Mouse (Mus musculus): Measurements from ENCODE around the gene St6galnac5. TPM values are rescaled to one million over a fixed set of nuclear protein-coding genes. Genes with fewer than 3 reads are reported as not detected.

St6galnac5 gene
- polyA plus RNA-seq, 1 experiment from 2014 or later = 8.4 TPM

DNA sequence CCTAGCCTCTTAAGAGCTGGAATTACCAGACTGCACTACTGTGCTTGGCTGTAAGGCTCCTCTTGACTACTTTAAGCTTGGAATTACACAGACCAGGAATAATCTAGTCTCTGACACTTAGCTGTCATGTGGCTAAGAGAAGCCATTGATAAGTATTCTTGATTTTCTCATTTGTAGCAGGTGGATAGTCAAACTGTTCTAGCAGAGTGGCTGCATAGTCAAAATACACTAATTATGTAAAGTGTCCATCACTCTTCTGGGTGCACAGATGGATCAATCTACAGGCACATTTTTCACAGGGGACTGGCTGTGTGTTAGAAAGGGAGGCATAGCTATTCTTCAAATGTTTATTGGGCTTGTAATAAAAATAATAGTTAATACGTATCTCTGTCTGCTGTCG lies 8.7 kb upstream of the St6galnac5 start:
- no peaks in the 10 kb centered on the region for H3K9me3 ChIP-seq (replicated peaks; ENCODE audit: control insufficient read depth, low read length)
- no peak overlapping the region for H3K27ac ChIP-seq (ENCODE audit: low read depth, low read length)
- H3K36me3 ChIP-seq (ENCODE audit: control insufficient read depth, insufficient read depth, low read length) = no peaks in the 10 kb centered on the region
- H3K27me3 ChIP-seq (replicated peaks; ENCODE audit: control insufficient read depth, insufficient read depth, low read length) = no peaks in the 10 kb centered on the region
- H3K4me3 ChIP-seq (ENCODE audit: low read depth, low read length) = no peak overlapping the region
- no peaks in the 10 kb centered on the region for H3K4me1 ChIP-seq (ENCODE audit: control insufficient read depth, insufficient read depth, low read length)
- H3K4me2 ChIP-seq (ENCODE audit: low read length) = no peak overlapping the region
- ATAC-seq (peak; percentile 20; the same call in 1 of the 2 replicates), DNase-seq (ENCODE audit: low spot score) (no peak)
- WGBS = 87% methylated on average over 2 of the region's 2 CpGs
- no peak overlapping the region for H3K9ac ChIP-seq (ENCODE audit: low read length)

DNA sequence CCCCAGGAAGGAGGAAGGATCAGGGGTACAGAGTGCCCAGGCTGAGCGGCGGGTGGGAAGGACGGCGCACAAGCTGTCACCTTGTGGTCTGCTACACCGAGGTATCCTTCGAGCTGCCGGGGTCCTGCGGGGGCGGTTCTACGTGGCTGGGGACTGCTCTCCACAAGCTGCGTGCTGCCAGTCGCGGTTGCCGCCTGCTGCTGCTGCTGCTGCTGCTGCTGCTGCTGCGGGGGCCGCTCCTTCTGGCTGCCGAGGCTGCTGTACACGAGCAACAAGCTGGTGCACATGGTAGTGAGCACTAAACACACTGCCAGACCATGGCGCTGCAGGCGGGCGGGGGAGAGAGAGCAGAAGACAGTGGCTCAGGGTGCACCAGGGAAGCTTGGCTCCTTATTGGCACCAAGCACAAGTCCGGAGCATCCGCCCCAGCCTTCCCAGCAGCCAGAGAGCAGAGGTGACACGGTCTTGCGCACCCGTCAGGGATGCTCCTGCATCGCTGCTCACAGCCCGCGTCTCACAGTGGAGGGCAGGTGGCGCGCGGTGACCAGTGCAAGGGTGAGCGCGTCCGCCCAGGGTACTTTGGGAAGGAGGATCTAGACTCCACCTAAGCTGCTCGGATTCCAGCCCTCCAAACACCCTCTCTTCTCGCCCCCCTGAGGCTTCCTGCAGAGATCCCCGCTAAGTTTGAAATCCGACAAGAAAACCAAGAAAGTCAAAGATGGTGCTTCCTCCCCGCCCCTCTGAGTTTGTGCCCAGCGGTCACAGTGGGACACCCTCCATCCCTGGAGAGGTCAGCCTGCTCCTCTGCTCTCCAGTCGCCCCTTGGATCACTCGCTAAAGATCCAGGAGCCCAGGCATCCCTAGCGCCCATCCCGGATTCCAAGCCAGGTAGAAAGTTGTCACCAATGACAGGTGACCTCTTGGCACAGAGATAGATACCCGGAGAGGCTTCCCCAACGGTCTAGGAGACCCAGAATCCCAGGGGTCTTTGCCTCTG lies 770 bp downstream of the St6galnac5 start:
- H3K4me3 ChIP-seq (ENCODE audit: low read depth, low read length) = peak overlapping the region; percentile 51
- H3K9me3 ChIP-seq (replicated peaks; ENCODE audit: control insufficient read depth, low read length) = no peaks in the 10 kb centered on the region
- ATAC-seq = peak; percentile 72
- peak; percentile 69 for DNase-seq (ENCODE audit: low spot score)
- H3K27me3 ChIP-seq (replicated peaks; ENCODE audit: control insufficient read depth, insufficient read depth, low read length) = peaks cover 6% of the 10 kb centered on the region; the same call in 1 of the 2 replicates
- H3K4me2 ChIP-seq (ENCODE audit: low read length) = peak overlapping the region; percentile 97
- WGBS = under 1% methylated on average over 43 of the region's 47 CpGs
- H3K27ac ChIP-seq (ENCODE audit: low read depth, low read length) = 0 out of 2 replicates have a peak overlapping the region, but pooled peaks have one; percentile 9
- peaks cover 7% of the 10 kb centered on the region; the same call in 1 of the 2 replicates for H3K4me1 ChIP-seq (ENCODE audit: control insufficient read depth, insufficient read depth, low read length)
- peak overlapping the region; percentile 68 for H3K9ac ChIP-seq (ENCODE audit: low read length)
- no peaks in the 10 kb centered on the region for H3K36me3 ChIP-seq (ENCODE audit: control insufficient read depth, insufficient read depth, low read length)

DNA sequence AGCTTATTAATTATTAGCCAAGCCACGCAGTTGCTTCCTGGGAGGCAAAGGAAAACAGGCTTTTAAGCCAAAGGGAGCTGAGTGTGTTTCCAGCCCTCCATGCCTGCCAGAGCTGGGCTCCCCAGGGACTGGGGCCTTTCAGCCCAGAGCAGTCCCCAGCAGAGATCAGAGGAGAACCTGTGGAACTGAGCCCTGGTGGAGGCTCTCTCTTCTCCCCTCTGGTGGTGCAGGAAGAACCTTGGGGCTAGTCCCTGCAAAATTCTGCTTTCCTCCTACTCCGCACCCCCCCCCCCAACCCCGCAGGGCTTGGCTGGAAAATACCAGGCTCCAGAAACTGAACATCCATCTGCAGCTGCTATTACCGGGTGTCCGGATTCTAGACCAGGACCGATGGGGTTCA lies 1.6 kb downstream of the St6galnac5 start:
- Histone ChIP-seq H3K27me3 (replicated peaks; ENCODE audit: control insufficient read depth, insufficient read depth, low read length) (peaks cover 6% of the 10 kb centered on the region; the same call in 1 of the 2 replicates), H3K9me3 (replicated peaks; ENCODE audit: control insufficient read depth, low read length) (no peaks in the 10 kb centered on the region), H3K4me2 (ENCODE audit: low read length) (peak overlapping the region; percentile 97), H3K4me3 (ENCODE audit: low read depth, low read length) (peak overlapping the region; percentile 51), H3K27ac (ENCODE audit: low read depth, low read length) (no peak overlapping the region), H3K9ac (ENCODE audit: low read length) (peak overlapping the region; percentile 68; the same call in 1 of the 2 replicates), H3K36me3 (ENCODE audit: control insufficient read depth, insufficient read depth, low read length) (no peaks in the 10 kb centered on the region), H3K4me1 (ENCODE audit: control insufficient read depth, insufficient read depth, low read length) (peaks cover 7% of the 10 kb centered on the region; the same call in 1 of the 2 replicates)
- DNase-seq (ENCODE audit: low spot score) (peak; percentile 17), ATAC-seq (no peak)
- WGBS = 3% methylated on average over 6 of the region's 6 CpGs

DNA sequence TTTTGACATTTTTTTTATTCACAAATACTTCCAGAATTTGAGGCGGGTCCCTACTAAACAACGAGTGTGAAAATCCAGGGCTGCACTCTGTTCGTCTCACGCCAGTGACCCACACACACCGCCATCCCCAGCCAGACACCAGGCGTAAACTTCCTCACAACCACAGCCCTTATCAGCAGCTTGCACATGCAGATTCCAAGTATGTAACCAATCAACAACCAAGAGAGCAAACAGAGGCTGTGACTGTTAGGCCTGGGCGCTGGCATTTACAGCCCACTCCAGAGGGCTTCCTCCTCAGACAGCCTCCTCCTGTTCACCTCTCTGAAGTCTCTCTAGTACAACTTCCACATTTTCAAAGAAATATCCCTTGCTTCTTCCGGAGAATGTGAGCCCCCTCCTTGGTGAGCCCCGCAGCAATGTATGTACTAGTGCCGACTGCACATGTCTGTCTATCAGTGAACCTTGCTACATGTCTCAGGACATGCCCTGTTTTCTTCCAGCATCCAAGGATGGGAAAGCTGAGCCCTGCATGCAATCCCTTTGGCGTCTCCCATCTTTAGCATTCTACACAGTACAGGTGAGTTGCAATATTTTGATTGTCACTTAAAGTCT lies 2.5 kb downstream of the St6galnac5 start:
- Histone ChIP-seq H3K9me3 (replicated peaks; ENCODE audit: control insufficient read depth, low read length) (no peaks in the 10 kb centered on the region), H3K9ac (ENCODE audit: low read length) (no peak overlapping the region), H3K27ac (ENCODE audit: low read depth, low read length) (no peak overlapping the region), H3K4me1 (ENCODE audit: control insufficient read depth, insufficient read depth, low read length) (peaks cover 7% of the 10 kb centered on the region; the same call in 1 of the 2 replicates), H3K4me2 (ENCODE audit: low read length) (peak overlapping the region; percentile 33; the same call in 1 of the 2 replicates), H3K27me3 (replicated peaks; ENCODE audit: control insufficient read depth, insufficient read depth, low read length) (peaks cover 6% of the 10 kb centered on the region; the same call in 1 of the 2 replicates), H3K36me3 (ENCODE audit: control insufficient read depth, insufficient read depth, low read length) (no peaks in the 10 kb centered on the region), H3K4me3 (ENCODE audit: low read depth, low read length) (peak overlapping the region; percentile 51; the same call in 1 of the 2 replicates)
- no peak for DNase-seq (ENCODE audit: low spot score)
- ATAC-seq = no peak
- 83% methylated on average over 11 of the region's 11 CpGs for WGBS

DNA sequence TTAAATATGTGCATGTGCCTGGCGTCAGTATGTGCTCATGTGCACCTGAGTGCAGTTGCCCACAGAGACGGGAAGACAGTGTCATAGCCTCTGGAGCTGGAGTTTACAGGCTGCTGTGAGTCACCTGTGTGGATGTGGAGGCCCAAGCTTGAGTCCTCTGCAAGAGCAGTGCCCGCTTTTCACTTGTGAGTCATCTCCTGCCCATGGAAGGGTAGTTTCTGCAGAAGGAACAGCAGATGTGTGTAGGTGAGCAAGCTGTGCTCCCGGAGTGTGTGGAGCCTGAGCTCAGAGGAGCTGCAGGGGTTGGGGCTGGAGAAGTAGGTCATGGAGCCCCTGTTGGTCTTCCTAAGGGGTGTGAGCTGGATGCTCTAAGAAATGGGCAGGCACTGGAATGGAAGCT lies 10.7 kb downstream of the St6galnac5 start:
- Histone ChIP-seq H3K9ac (ENCODE audit: low read length) (no peak overlapping the region), H3K4me1 (ENCODE audit: control insufficient read depth, insufficient read depth, low read length) (no peaks in the 10 kb centered on the region), H3K9me3 (replicated peaks; ENCODE audit: control insufficient read depth, low read length) (no peaks in the 10 kb centered on the region), H3K27me3 (replicated peaks; ENCODE audit: control insufficient read depth, insufficient read depth, low read length) (no peaks in the 10 kb centered on the region), H3K36me3 (ENCODE audit: control insufficient read depth, insufficient read depth, low read length) (no peaks in the 10 kb centered on the region), H3K4me2 (ENCODE audit: low read length) (no peak overlapping the region), H3K4me3 (ENCODE audit: low read depth, low read length) (no peak overlapping the region), H3K27ac (ENCODE audit: low read depth, low read length) (no peak overlapping the region)
- no peak for DNase-seq (ENCODE audit: low spot score)
- no peak for ATAC-seq
- WGBS = 91% methylated on average over 4 of the region's 4 CpGs

DNA sequence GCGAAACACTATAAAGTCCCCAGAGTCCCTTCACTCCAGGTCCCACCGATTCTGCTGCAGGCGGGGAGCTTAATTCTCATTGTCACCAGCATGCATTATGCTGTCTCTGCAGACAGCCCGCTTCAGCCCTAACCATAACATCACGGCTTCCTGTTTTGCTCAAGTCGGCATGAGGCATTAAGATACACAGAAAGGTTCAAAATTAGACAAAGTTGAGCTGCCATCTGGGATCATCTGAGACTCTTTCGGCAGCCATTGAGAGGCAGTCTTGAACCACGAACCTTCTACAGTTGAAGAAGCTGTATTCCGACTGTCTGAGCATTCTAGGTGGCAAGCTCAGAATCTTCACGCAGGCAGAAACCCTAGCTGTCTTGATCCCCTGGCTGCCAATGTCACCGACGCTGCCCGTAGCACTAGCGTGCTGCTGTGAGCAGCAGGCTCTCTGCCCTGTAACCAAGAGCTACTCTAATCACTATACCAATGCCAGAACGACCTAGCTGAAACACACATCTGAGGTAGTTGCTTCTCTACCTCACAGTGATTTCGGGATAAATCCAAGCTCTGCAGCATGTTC lies 12.2 kb downstream of the St6galnac5 start:
- Histone ChIP-seq H3K4me2 (ENCODE audit: low read length) (no peak overlapping the region), H3K4me3 (ENCODE audit: low read depth, low read length) (no peak overlapping the region), H3K9me3 (replicated peaks; ENCODE audit: control insufficient read depth, low read length) (no peaks in the 10 kb centered on the region), H3K27ac (ENCODE audit: low read depth, low read length) (no peak overlapping the region), H3K36me3 (ENCODE audit: control insufficient read depth, insufficient read depth, low read length) (no peaks in the 10 kb centered on the region), H3K9ac (ENCODE audit: low read length) (no peak overlapping the region), H3K4me1 (ENCODE audit: control insufficient read depth, insufficient read depth, low read length) (no peaks in the 10 kb centered on the region), H3K27me3 (replicated peaks; ENCODE audit: control insufficient read depth, insufficient read depth, low read length) (no peaks in the 10 kb centered on the region)
- ATAC-seq (no peak), DNase-seq (ENCODE audit: low spot score) (peak; percentile 29)
- WGBS = 73% methylated on average over 16 of the region's 16 CpGs

DNA sequence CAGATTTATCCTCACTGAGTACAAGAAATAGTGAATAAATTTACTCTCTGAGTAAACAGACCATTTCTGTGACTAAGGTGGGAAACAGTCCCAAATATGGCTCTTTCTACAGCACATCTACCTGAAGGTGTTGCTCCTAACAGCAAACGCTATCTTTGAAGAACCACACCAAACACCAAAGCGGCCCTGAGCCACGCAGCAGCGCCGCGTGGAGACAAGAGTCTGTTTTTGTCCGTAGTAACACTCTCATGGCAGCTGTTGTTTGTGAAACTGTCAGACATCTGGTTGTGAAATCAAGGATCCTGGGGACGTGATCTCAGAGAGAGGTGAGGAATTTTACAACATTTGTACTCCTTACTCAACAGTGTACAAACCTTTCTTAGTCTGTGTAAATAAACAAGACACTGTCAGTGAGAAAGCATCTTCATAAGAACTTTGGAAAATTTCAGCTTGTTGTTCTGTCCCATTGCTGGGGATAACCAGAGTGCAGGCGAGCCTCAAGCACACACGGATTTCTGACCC lies 20.1 kb downstream of the St6galnac5 start:
- H3K9ac ChIP-seq (ENCODE audit: low read length) = no peak overlapping the region
- no peak for DNase-seq (ENCODE audit: low spot score)
- ATAC-seq = no peak
- no peaks in the 10 kb centered on the region for H3K9me3 ChIP-seq (replicated peaks; ENCODE audit: control insufficient read depth, low read length)
- no peak overlapping the region for H3K4me3 ChIP-seq (ENCODE audit: low read depth, low read length)
- H3K27ac ChIP-seq (ENCODE audit: low read depth, low read length) = no peak overlapping the region
- no peaks in the 10 kb centered on the region for H3K27me3 ChIP-seq (replicated peaks; ENCODE audit: control insufficient read depth, insufficient read depth, low read length)
- no peaks in the 10 kb centered on the region for H3K4me1 ChIP-seq (ENCODE audit: control insufficient read depth, insufficient read depth, low read length)
- no peak overlapping the region for H3K4me2 ChIP-seq (ENCODE audit: low read length)
- WGBS = 86% methylated on average over 10 of the region's 10 CpGs
- H3K36me3 ChIP-seq (ENCODE audit: control insufficient read depth, insufficient read depth, low read length) = no peaks in the 10 kb centered on the region

DNA sequence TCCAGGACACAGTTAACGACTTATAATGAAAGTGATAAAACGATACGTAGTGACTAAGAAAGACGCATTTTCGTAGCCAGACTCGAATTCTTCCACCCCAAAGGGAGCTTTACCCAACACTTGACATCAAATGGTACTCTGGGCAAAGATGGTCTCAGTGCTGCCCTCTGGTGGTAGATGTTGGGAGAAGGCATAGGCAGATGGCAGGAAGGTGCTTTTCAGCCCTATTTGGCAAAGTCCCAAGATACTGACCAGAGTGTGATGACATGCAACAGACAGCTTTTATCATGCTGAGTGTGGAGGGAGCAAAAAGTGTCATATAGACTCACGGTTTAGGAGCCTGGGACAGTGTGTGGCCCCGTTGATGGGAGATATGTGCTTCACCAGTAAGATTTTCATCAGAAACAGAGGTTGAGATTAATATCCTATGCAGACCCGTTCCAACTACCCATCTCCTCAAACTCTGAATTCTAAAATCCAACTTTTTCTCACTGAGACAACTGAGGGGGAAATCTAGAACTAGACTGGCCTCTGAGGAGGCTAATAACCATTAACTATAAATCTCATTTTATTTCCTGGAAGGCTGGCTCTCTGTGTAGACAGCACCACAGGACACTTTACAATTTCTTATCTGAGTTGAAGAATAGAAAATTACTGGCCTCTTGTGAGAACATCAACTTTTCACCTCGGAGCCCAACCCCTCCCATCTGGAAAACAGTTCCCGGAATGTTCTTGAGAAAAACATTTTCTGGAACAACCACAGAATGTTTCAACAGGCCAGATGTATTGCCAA lies 23.5 kb downstream of the St6galnac5 start:
- no peak for ATAC-seq
- H3K27ac ChIP-seq (ENCODE audit: low read depth, low read length) = no peak overlapping the region
- H3K9ac ChIP-seq (ENCODE audit: low read length) = no peak overlapping the region
- 69% methylated on average over 11 of the region's 11 CpGs for WGBS
- H3K4me1 ChIP-seq (ENCODE audit: control insufficient read depth, insufficient read depth, low read length) = no peaks in the 10 kb centered on the region
- no peak overlapping the region for H3K4me2 ChIP-seq (ENCODE audit: low read length)
- no peaks in the 10 kb centered on the region for H3K9me3 ChIP-seq (replicated peaks; ENCODE audit: control insufficient read depth, low read length)
- DNase-seq (ENCODE audit: low spot score) = peak; percentile 51
- H3K27me3 ChIP-seq (replicated peaks; ENCODE audit: control insufficient read depth, insufficient read depth, low read length) = no peaks in the 10 kb centered on the region
- no peaks in the 10 kb centered on the region for H3K36me3 ChIP-seq (ENCODE audit: control insufficient read depth, insufficient read depth, low read length)
- no peak overlapping the region for H3K4me3 ChIP-seq (ENCODE audit: low read depth, low read length)

All from forebrain, embryonic 14.5 days (tissue).